Mouse (Mus musculus): Measurements from ENCODE around the gene Coro7. TPM values are rescaled to one million over a fixed set of nuclear protein-coding genes. Genes with fewer than 3 reads are reported as not detected.
A peak's percentile ranks its signal among the peaks of the same experiment; 100 is the strongest.

Gene Coro7
- polyA plus RNA-seq, 1 experiment, result 17.2 TPM

GRCm38 (mm10) chr16:4661605-4662004, 18.0 kb downstream of the Coro7 start:
- TF ChIP-seq POLR2A (IDR thresholded peaks at IDR 0.05; ENCODE audit: control insufficient read depth, low read depth, low read length) (no peak), CTCF (IDR thresholded peaks at IDR 0.05; ENCODE audit: control insufficient read depth, insufficient read depth, insufficient replicate concordance, low read depth, low read length) (no peak)
- Histone ChIP-seq H3K4me1 (ENCODE audit: control insufficient read depth, insufficient read depth, low read length) (no peaks in the 10 kb centered on the region), H3K27ac (ENCODE audit: control insufficient read depth, insufficient read depth, low read depth, low read length) (no peak overlapping the region), H3K36me3 (ENCODE audit: control insufficient read depth, insufficient read depth, low read length) (no peaks in the 10 kb centered on the region), H3K4me3 (ENCODE audit: control insufficient read depth, low read depth, low read length) (no peak overlapping the region), H3K27me3 (ENCODE audit: control insufficient read depth, insufficient read depth, low read length) (no peaks in the 10 kb centered on the region)

GRCm38 (mm10) chr16:4659326-4659725, 20.3 kb downstream of the Coro7 start:
- no peak overlapping the region for H3K27ac ChIP-seq (ENCODE audit: control insufficient read depth, insufficient read depth, low read depth, low read length)
- no peak for TF ChIP-seq POLR2A (IDR thresholded peaks at IDR 0.05; ENCODE audit: control insufficient read depth, low read depth, low read length)
- TF ChIP-seq CTCF (IDR thresholded peaks at IDR 0.05; ENCODE audit: control insufficient read depth, insufficient read depth, insufficient replicate concordance, low read depth, low read length), result no peak
- no peaks in the 10 kb centered on the region for H3K4me1 ChIP-seq (ENCODE audit: control insufficient read depth, insufficient read depth, low read length)
- no peaks in the 10 kb centered on the region for H3K27me3 ChIP-seq (ENCODE audit: control insufficient read depth, insufficient read depth, low read length)
- H3K36me3 ChIP-seq (ENCODE audit: control insufficient read depth, insufficient read depth, low read length), result no peaks in the 10 kb centered on the region
- H3K4me3 ChIP-seq (ENCODE audit: control insufficient read depth, low read depth, low read length), result peak overlapping the region; percentile 20

- Histone ChIP-seq H3K27me3 (ENCODE audit: control insufficient read depth, insufficient read depth, low read length) (no peaks in the 10 kb centered on the region), H3K27ac (ENCODE audit: control insufficient read depth, insufficient read depth, low read depth, low read length) (no peak overlapping the region), H3K4me1 (ENCODE audit: control insufficient read depth, insufficient read depth, low read length) (no peaks in the 10 kb centered on the region), H3K4me3 (ENCODE audit: control insufficient read depth, low read depth, low read length) (no peak overlapping the region; the same call in 1 of the 2 replicates), H3K36me3 (ENCODE audit: control insufficient read depth, insufficient read depth, low read length) (no peaks in the 10 kb centered on the region)
- TF ChIP-seq CTCF (IDR thresholded peaks at IDR 0.05; ENCODE audit: control insufficient read depth, insufficient read depth, insufficient replicate concordance, low read depth, low read length), result no peak
- TF ChIP-seq POLR2A (IDR thresholded peaks at IDR 0.05; ENCODE audit: control insufficient read depth, low read depth, low read length), result no peak
These were observed 20.8 kb downstream of the Coro7 start for GRCm38 (mm10) chr16:4658781-4659245.

- Histone ChIP-seq H3K36me3 (ENCODE audit: control insufficient read depth, insufficient read depth, low read length) (no peaks in the 10 kb centered on the region), H3K4me3 (ENCODE audit: control insufficient read depth, low read depth, low read length) (no peak overlapping the region), H3K4me1 (ENCODE audit: control insufficient read depth, insufficient read depth, low read length) (peaks cover 6% of the 10 kb centered on the region), H3K27me3 (ENCODE audit: control insufficient read depth, insufficient read depth, low read length) (no peaks in the 10 kb centered on the region), H3K27ac (ENCODE audit: control insufficient read depth, insufficient read depth, low read depth, low read length) (no peak overlapping the region)
- TF ChIP-seq POLR2A (IDR thresholded peaks at IDR 0.05; ENCODE audit: control insufficient read depth, low read depth, low read length) (no peak), CTCF (IDR thresholded peaks at IDR 0.05; ENCODE audit: control insufficient read depth, insufficient read depth, insufficient replicate concordance, low read depth, low read length) (no peak)
These were observed 23.0 kb downstream of the Coro7 start for GRCm38 (mm10) chr16:4656571-4657081.

GRCm38 (mm10) chr16:4655764-4656570, 23.6 kb downstream of the Coro7 start:
- H3K36me3 ChIP-seq (ENCODE audit: control insufficient read depth, insufficient read depth, low read length), result no peaks in the 10 kb centered on the region
- no peak overlapping the region for H3K4me3 ChIP-seq (ENCODE audit: control insufficient read depth, low read depth, low read length)
- H3K27me3 ChIP-seq (ENCODE audit: control insufficient read depth, insufficient read depth, low read length), result no peaks in the 10 kb centered on the region
- no peak overlapping the region for H3K27ac ChIP-seq (ENCODE audit: control insufficient read depth, insufficient read depth, low read depth, low read length)
- TF ChIP-seq CTCF (IDR thresholded peaks at IDR 0.05; ENCODE audit: control insufficient read depth, insufficient read depth, insufficient replicate concordance, low read depth, low read length) (0 out of 2 replicates have a peak, but pooled peaks have one; percentile 23), POLR2A (IDR thresholded peaks at IDR 0.05; ENCODE audit: control insufficient read depth, low read depth, low read length) (no peak)
- peaks cover 11% of the 10 kb centered on the region for H3K4me1 ChIP-seq (ENCODE audit: control insufficient read depth, insufficient read depth, low read length)

DNA sequence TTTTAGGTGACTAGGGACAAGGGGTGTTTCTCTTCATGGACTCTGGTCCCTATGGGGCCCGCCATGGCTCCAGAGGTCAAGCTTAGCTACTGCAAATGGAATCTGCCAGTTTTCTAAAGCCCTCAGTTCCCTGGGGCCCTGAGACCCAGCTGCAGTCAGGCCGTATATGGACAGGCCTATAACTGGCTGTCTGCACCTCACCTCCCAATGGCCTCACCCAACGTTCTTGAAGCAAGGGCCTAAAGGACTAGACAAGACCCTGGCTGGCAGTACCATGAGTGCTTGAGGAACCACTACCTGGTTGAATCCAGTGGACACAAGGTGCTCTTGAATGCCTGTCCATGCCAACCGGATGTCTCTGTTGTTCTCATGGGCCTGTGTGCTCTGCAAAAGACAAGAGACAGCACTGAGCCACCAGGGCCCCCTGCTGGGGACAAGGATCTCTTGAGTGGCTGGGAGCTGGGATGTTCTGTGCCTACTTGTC, 24.3 kb downstream of the Coro7 start:
- Histone ChIP-seq H3K27ac (ENCODE audit: control insufficient read depth, insufficient read depth, low read depth, low read length) (no peak overlapping the region), H3K27me3 (ENCODE audit: control insufficient read depth, insufficient read depth, low read length) (no peaks in the 10 kb centered on the region), H3K4me1 (ENCODE audit: control insufficient read depth, insufficient read depth, low read length) (peaks cover 11% of the 10 kb centered on the region), H3K36me3 (ENCODE audit: control insufficient read depth, insufficient read depth, low read length) (no peaks in the 10 kb centered on the region), H3K4me3 (ENCODE audit: control insufficient read depth, low read depth, low read length) (no peak overlapping the region)
- TF ChIP-seq CTCF (IDR thresholded peaks at IDR 0.05; ENCODE audit: control insufficient read depth, insufficient read depth, insufficient replicate concordance, low read depth, low read length), result peak; percentile 28; the same call in 1 of the 2 replicates
- no peak for TF ChIP-seq POLR2A (IDR thresholded peaks at IDR 0.05; ENCODE audit: control insufficient read depth, low read depth, low read length)

DNA sequence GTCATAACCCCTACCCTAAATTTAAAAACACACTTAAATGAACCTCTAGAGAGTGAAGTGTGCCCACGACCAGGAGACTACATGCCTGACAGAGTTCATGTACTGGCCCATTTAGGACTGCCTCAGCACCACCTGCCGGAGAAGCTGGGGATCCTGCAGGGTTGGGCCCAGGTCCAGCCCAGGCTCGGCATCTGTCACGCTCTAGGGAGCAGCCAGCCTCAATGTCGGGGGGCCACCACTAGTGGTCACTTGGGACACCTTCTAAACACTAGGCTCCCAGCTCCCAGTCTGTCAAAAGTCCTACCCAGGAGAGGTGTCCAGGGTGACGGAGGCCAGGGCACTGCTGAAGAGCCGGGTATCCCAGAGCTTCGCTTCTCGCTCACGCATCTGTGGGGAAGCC, 24.9 kb downstream of the Coro7 start:
- no peak overlapping the region for H3K27ac ChIP-seq (ENCODE audit: control insufficient read depth, insufficient read depth, low read depth, low read length)

More for the DNA sequence above, 24.9 kb downstream of the Coro7 start:
- H3K4me3 ChIP-seq (ENCODE audit: control insufficient read depth, low read depth, low read length), result no peak overlapping the region
- TF ChIP-seq POLR2A (IDR thresholded peaks at IDR 0.05; ENCODE audit: control insufficient read depth, low read depth, low read length), result no peak
- TF ChIP-seq CTCF (IDR thresholded peaks at IDR 0.05; ENCODE audit: control insufficient read depth, insufficient read depth, insufficient replicate concordance, low read depth, low read length), result no peak
- no peaks in the 10 kb centered on the region for H3K27me3 ChIP-seq (ENCODE audit: control insufficient read depth, insufficient read depth, low read length)
- peaks cover 11% of the 10 kb centered on the region for H3K4me1 ChIP-seq (ENCODE audit: control insufficient read depth, insufficient read depth, low read length)
- no peaks in the 10 kb centered on the region for H3K36me3 ChIP-seq (ENCODE audit: control insufficient read depth, insufficient read depth, low read length)
